ENCODE assay signal across 21 mouse cellular contexts in genomic region chr2:130924950-130925349, GRCm38 (mm10).
"Had no signal": no experiment of that assay in that cellular context is flagged by ENCODE, and none has a peak within 500 bp of the region (broad histone marks: within the 10 kb centered on the region; RNA-seq: fewer than 3 reads in every experiment).

No protein-coding gene starts in this region.

- H3K36me3 ChIP-seq: intestine, embryonic 15.5 days; limb, embryonic 10.5 days; limb, embryonic 13.5 days; liver, embryonic 15.5 days; midbrain, embryonic 12.5 days; midbrain, embryonic 15.5 days; neural tube, embryonic 13.5 days; stomach, embryonic 15.5 days had no signal

- ATAC-seq: intestine, embryonic 15.5 days; midbrain, embryonic 15.5 days had no signal

- H3K4me2 ChIP-seq: intestine, embryonic 15.5 days; limb, embryonic 13.5 days; liver, embryonic 11.5 days; liver, embryonic 15.5 days; midbrain, embryonic 12.5 days; midbrain, embryonic 15.5 days; neural tube, embryonic 13.5 days; stomach, embryonic 15.5 days had no signal

- H3K27ac ChIP-seq: intestine, embryonic 15.5 days; limb, embryonic 10.5 days; limb, embryonic 13.5 days; liver, embryonic 15.5 days; midbrain, embryonic 12.5 days; midbrain, embryonic 15.5 days; neural tube, embryonic 13.5 days; stomach, embryonic 15.5 days had no signal

- H3K9ac ChIP-seq: intestine, embryonic 15.5 days; limb, embryonic 13.5 days; liver, embryonic 15.5 days; midbrain, embryonic 12.5 days; midbrain, embryonic 15.5 days; neural tube, embryonic 13.5 days; stomach, embryonic 15.5 days had no signal

- H3K4me3 ChIP-seq: intestine, embryonic 15.5 days; limb, embryonic 10.5 days; limb, embryonic 13.5 days; liver, embryonic 15.5 days; midbrain, embryonic 12.5 days; midbrain, embryonic 15.5 days; myocyte; neural tube, embryonic 13.5 days; stomach, embryonic 15.5 days had no signal

- H3K4me1 ChIP-seq: intestine, embryonic 15.5 days; limb, embryonic 10.5 days; midbrain, embryonic 12.5 days; midbrain, embryonic 15.5 days; neural tube, embryonic 13.5 days; stomach, embryonic 15.5 days had no signal

- DNase-seq: kidney, adult 2 months; kidney, postnatal 10 days; kidney, postnatal 36 days; lung, adult 2 months; lung, postnatal 14 days; lung, postnatal 4 days; retina, postnatal 1 day; right cerebral cortex, postnatal 25 days; spleen, adult 18-20 months; thymus, adult 18-20 months; thymus, postnatal 36 days had no signal

- H3K27me3 ChIP-seq: intestine, embryonic 15.5 days; limb, embryonic 13.5 days; liver, embryonic 15.5 days; midbrain, embryonic 12.5 days; midbrain, embryonic 15.5 days; neural tube, embryonic 13.5 days; stomach, embryonic 15.5 days had no signal

- H3K9me3 ChIP-seq: intestine, embryonic 15.5 days; limb, embryonic 10.5 days; limb, embryonic 13.5 days; liver, embryonic 15.5 days; midbrain, embryonic 12.5 days; midbrain, embryonic 15.5 days; neural tube, embryonic 13.5 days; stomach, embryonic 15.5 days had no signal
